Mouse (Mus musculus): ENCODE measurements around the gene Tmem255a.
A peak's percentile ranks its signal among the peaks of the same experiment; 100 is the strongest.

DNA sequence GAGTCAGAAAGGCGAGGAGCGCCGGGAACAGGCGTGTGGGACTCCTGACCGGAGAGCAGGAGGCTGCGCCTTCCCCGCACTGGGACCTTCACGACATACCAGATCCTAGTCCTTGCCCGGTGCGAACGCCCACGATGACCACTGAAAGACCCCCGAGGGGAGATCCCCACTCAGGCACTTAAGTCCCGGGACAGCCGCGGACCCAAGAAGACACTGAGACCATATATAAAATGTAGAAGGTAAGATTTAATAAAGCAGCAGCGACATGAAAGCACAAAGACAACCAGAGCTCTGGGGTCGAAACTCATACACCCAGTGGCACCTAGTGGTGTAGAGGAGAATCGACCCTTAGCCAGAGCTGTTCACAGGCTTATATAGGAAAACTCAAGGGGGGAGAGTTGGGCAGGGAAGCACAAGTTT is 72.3 kb downstream of the Tmem255a start:
- TF ChIP-seq CTCF (IDR thresholded peaks at IDR 0.05; ENCODE audit: low read depth) (peak; percentile 60), EP300 (IDR thresholded peaks at IDR 0.05; ENCODE audit: low read depth) (peak; percentile 10; the same call in 1 of the 2 replicates)

All from liver, postnatal 0 days (tissue).